Mouse (Mus musculus): Measurements from ENCODE around the gene Otud3. TPM values are rescaled to one million over a fixed set of nuclear protein-coding genes. Genes with fewer than 3 reads are reported as not detected.

The Otud3 gene
- polyA plus RNA-seq (2015; fragmentation: Nextera tagmentation; extraction: Ambion mirVana) = 0.96 and 1.1 TPM in 2 replicates

- Histone ChIP-seq H3K9me3 (replicated peaks; ENCODE audit: control insufficient read depth, low read length) (no peaks in the 10 kb centered on the region; the same call in 1 of the 2 replicates), H3K27ac (ENCODE audit: low read length) (no peak within 1 kb of the TSS), H3K4me1 (ENCODE audit: control insufficient read depth, low read depth, low read length) (peaks cover 6% of the 10 kb centered on the region), H3K4me2 (ENCODE audit: low read depth, low read length) (peak within 1 kb of the TSS; percentile 97), H3K36me3 (ENCODE audit: control insufficient read depth, insufficient read depth) (no peaks in the 10 kb centered on the region), H3K4me3 (ENCODE audit: low read depth, low read length) (peak within 1 kb of the TSS; percentile 79), H3K9ac (ENCODE audit: low read depth, low read length) (peak within 1 kb of the TSS; percentile 80), H3K27me3 (ENCODE audit: control insufficient read depth, insufficient read depth, low read depth, low read length) (no peaks in the 10 kb centered on the region)
- under 1% methylated on average over 39 of the region's 39 CpGs for WGBS (ENCODE audit: insufficient replicate concordance)
- peak; percentile 90 for ATAC-seq (ENCODE audit: low read depth)
These were observed at the start of gene Otud3 for GRCm38 (mm10) chr4:138913797-138914196. Gene Otud3 (minus strand): TSS chr4:138913945.

- Histone ChIP-seq H3K4me1 (ENCODE audit: control insufficient read depth, low read depth, low read length) (peaks cover under 1% of the 10 kb centered on the region; the same call in 1 of the 2 replicates), H3K27ac (ENCODE audit: low read length) (no peak overlapping the region), H3K4me2 (ENCODE audit: low read depth, low read length) (no peak overlapping the region), H3K27me3 (ENCODE audit: control insufficient read depth, insufficient read depth, low read depth, low read length) (no peaks in the 10 kb centered on the region; the same call in 1 of the 2 replicates), H3K36me3 (ENCODE audit: control insufficient read depth, insufficient read depth) (no peaks in the 10 kb centered on the region), H3K9ac (ENCODE audit: low read depth, low read length) (no peak overlapping the region), H3K9me3 (replicated peaks; ENCODE audit: control insufficient read depth, low read length) (no peaks in the 10 kb centered on the region), H3K4me3 (ENCODE audit: low read depth, low read length) (no peak overlapping the region)
- no peak for ATAC-seq (ENCODE audit: low read depth)
- 55% methylated on average over 5 of the region's 5 CpGs for WGBS (ENCODE audit: insufficient replicate concordance)
These were observed 49.0 kb upstream of the Otud3 start for GRCm38 (mm10) chr4:138962719-138963118.

DNA sequence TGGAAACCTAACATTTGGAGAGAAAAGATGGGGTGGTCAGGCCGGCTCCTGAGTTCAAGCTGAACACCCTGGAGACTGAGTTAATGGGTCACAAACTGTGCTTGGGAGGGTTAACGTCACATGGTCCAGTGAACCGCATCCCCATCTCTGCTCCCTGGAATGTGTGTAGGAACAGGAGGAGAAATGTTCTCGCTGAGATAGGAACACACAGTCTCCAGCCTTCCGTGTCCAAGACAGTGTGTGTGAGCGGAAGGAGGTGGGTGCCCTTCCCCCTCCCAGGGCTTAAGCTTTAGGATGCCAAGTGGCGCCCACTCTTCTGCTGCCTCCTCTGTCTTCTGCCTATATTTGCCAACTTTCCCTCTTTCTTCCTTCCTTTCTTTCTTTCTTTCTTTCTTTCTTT lies 46.2 kb upstream of the Otud3 start:
- no peaks in the 10 kb centered on the region for H3K9me3 ChIP-seq (replicated peaks; ENCODE audit: control insufficient read depth, low read length)
- no peaks in the 10 kb centered on the region for H3K4me1 ChIP-seq (ENCODE audit: control insufficient read depth, low read depth, low read length)
- no peak overlapping the region for H3K4me2 ChIP-seq (ENCODE audit: low read depth, low read length)
- no peak overlapping the region for H3K27ac ChIP-seq (ENCODE audit: low read length)
- H3K27me3 ChIP-seq (ENCODE audit: control insufficient read depth, insufficient read depth, low read depth, low read length) = no peaks in the 10 kb centered on the region; the same call in 1 of the 2 replicates
- no peak for ATAC-seq (ENCODE audit: low read depth)
- H3K9ac ChIP-seq (ENCODE audit: low read depth, low read length) = no peak overlapping the region
- H3K36me3 ChIP-seq (ENCODE audit: control insufficient read depth, insufficient read depth) = no peaks in the 10 kb centered on the region
- no peak overlapping the region for H3K4me3 ChIP-seq (ENCODE audit: low read depth, low read length)
- 59% methylated on average over 7 of the region's 7 CpGs for WGBS (ENCODE audit: insufficient replicate concordance)

GRCm38 (mm10) chr4:138959120-138959519 lies 45.4 kb upstream of the Otud3 start:
- ATAC-seq (ENCODE audit: low read depth) = no peak
- 71% methylated on average over 15 of the region's 15 CpGs for WGBS (ENCODE audit: insufficient replicate concordance)
- no peaks in the 10 kb centered on the region for H3K36me3 ChIP-seq (ENCODE audit: control insufficient read depth, insufficient read depth)

DNA sequence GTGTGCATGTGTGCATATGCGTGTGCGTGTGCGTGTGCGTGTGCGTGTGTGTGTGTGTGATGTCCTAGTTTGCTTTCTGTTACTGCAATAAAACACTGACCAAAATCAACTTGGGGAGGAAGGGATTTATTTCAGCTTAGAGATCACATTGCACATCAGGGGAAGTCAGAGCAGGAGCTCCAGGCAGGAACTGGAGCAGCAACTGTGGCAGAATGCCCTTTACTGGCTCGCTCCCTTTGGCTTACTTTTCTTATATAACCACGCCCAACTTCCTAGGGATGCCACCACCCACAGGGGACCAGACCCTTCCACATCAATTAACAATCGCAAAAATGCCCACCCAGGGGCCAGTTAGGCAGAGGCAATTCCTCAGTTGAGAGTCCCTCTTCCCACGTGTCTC lies 44.9 kb upstream of the Otud3 start:
- Histone ChIP-seq H3K4me1 (ENCODE audit: control insufficient read depth, low read depth, low read length) (no peaks in the 10 kb centered on the region), H3K36me3 (ENCODE audit: control insufficient read depth, insufficient read depth) (no peaks in the 10 kb centered on the region), H3K27me3 (ENCODE audit: control insufficient read depth, insufficient read depth, low read depth, low read length) (no peaks in the 10 kb centered on the region; the same call in 1 of the 2 replicates), H3K9me3 (replicated peaks; ENCODE audit: control insufficient read depth, low read length) (no peaks in the 10 kb centered on the region), H3K4me3 (ENCODE audit: low read depth, low read length) (no peak overlapping the region), H3K9ac (ENCODE audit: low read depth, low read length) (no peak overlapping the region), H3K4me2 (ENCODE audit: low read depth, low read length) (no peak overlapping the region), H3K27ac (ENCODE audit: low read length) (no peak overlapping the region)
- 71% methylated on average over 9 of the region's 9 CpGs for WGBS (ENCODE audit: insufficient replicate concordance)
- ATAC-seq (ENCODE audit: low read depth) = no peak

More at GRCm38 (mm10) chr4:138959120-138959519, 45.4 kb upstream of the Otud3 start:
- Histone ChIP-seq H3K4me2 (ENCODE audit: low read depth, low read length) (no peak overlapping the region), H3K9me3 (replicated peaks; ENCODE audit: control insufficient read depth, low read length) (no peaks in the 10 kb centered on the region), H3K4me3 (ENCODE audit: low read depth, low read length) (no peak overlapping the region), H3K9ac (ENCODE audit: low read depth, low read length) (no peak overlapping the region), H3K27me3 (ENCODE audit: control insufficient read depth, insufficient read depth, low read depth, low read length) (no peaks in the 10 kb centered on the region; the same call in 1 of the 2 replicates), H3K27ac (ENCODE audit: low read length) (no peak overlapping the region), H3K4me1 (ENCODE audit: control insufficient read depth, low read depth, low read length) (no peaks in the 10 kb centered on the region)

GRCm38 (mm10) chr4:138948257-138948656 lies 34.5 kb upstream of the Otud3 start:
- H3K4me3 ChIP-seq (ENCODE audit: low read depth, low read length) = no peak overlapping the region
- H3K4me1 ChIP-seq (ENCODE audit: control insufficient read depth, low read depth, low read length) = no peaks in the 10 kb centered on the region; the same call in 1 of the 2 replicates
- H3K9ac ChIP-seq (ENCODE audit: low read depth, low read length) = no peak overlapping the region
- H3K4me2 ChIP-seq (ENCODE audit: low read depth, low read length) = no peak overlapping the region
- no peak overlapping the region for H3K27ac ChIP-seq (ENCODE audit: low read length)
- no peaks in the 10 kb centered on the region for H3K9me3 ChIP-seq (replicated peaks; ENCODE audit: control insufficient read depth, low read length)
- H3K36me3 ChIP-seq (ENCODE audit: control insufficient read depth, insufficient read depth) = no peaks in the 10 kb centered on the region
- H3K27me3 ChIP-seq (ENCODE audit: control insufficient read depth, insufficient read depth, low read depth, low read length) = no peaks in the 10 kb centered on the region
- 64% methylated on average over 2 of the region's 2 CpGs for WGBS (ENCODE audit: insufficient replicate concordance)
- no peak for ATAC-seq (ENCODE audit: low read depth)

GRCm38 (mm10) chr4:138943730-138944129 lies 30.0 kb upstream of the Otud3 start:
- Histone ChIP-seq H3K36me3 (ENCODE audit: control insufficient read depth, insufficient read depth) (no peaks in the 10 kb centered on the region), H3K4me1 (ENCODE audit: control insufficient read depth, low read depth, low read length) (no peaks in the 10 kb centered on the region; the same call in 1 of the 2 replicates), H3K9me3 (replicated peaks; ENCODE audit: control insufficient read depth, low read length) (no peaks in the 10 kb centered on the region), H3K9ac (ENCODE audit: low read depth, low read length) (no peak overlapping the region), H3K4me2 (ENCODE audit: low read depth, low read length) (peak overlapping the region; percentile 38), H3K27me3 (ENCODE audit: control insufficient read depth, insufficient read depth, low read depth, low read length) (no peaks in the 10 kb centered on the region), H3K27ac (ENCODE audit: low read length) (no peak overlapping the region), H3K4me3 (ENCODE audit: low read depth, low read length) (peak overlapping the region; percentile 52)
- 10% methylated on average over 15 of the region's 15 CpGs for WGBS (ENCODE audit: insufficient replicate concordance)
- ATAC-seq (ENCODE audit: low read depth) = peak; percentile 67

- H3K4me1 ChIP-seq (ENCODE audit: control insufficient read depth, low read depth, low read length) = no peaks in the 10 kb centered on the region; the same call in 1 of the 2 replicates
- ATAC-seq (ENCODE audit: low read depth) = no peak
- H3K27me3 ChIP-seq (ENCODE audit: control insufficient read depth, insufficient read depth, low read depth, low read length) = no peaks in the 10 kb centered on the region
- no peak overlapping the region for H3K4me2 ChIP-seq (ENCODE audit: low read depth, low read length)
- no peak overlapping the region for H3K4me3 ChIP-seq (ENCODE audit: low read depth, low read length)
- no peaks in the 10 kb centered on the region for H3K9me3 ChIP-seq (replicated peaks; ENCODE audit: control insufficient read depth, low read length)
- no peaks in the 10 kb centered on the region for H3K36me3 ChIP-seq (ENCODE audit: control insufficient read depth, insufficient read depth)
- no peak overlapping the region for H3K9ac ChIP-seq (ENCODE audit: low read depth, low read length)
- 53% methylated on average over 6 of the region's 6 CpGs for WGBS (ENCODE audit: insufficient replicate concordance)
- no peak overlapping the region for H3K27ac ChIP-seq (ENCODE audit: low read length)
These were observed 28.2 kb upstream of the Otud3 start for GRCm38 (mm10) chr4:138941966-138942365.

DNA sequence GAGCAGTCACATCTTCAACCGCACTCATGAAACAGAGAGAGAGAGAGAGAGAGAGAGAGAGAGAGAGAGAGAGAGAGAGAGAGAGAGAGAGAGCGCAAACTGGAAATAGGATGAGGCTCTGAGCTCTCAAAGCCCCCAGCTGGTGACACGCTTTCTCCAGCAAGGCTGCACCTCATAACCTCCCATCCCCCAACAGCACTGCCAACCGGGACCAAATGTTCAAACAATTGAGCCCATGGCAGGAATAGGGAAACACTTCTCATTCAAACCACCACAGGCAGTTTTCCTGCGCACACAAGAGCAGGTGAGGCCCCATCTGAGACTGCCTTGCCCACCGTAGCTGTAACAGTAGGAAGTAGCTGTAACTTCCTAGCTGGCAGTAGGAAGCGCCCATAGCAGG lies 27.7 kb upstream of the Otud3 start:
- ATAC-seq (ENCODE audit: low read depth) = no peak

More for the DNA sequence above, 27.7 kb upstream of the Otud3 start:
- Histone ChIP-seq H3K27me3 (ENCODE audit: control insufficient read depth, insufficient read depth, low read depth, low read length) (no peaks in the 10 kb centered on the region), H3K27ac (ENCODE audit: low read length) (no peak overlapping the region), H3K4me2 (ENCODE audit: low read depth, low read length) (no peak overlapping the region), H3K4me1 (ENCODE audit: control insufficient read depth, low read depth, low read length) (no peaks in the 10 kb centered on the region; the same call in 1 of the 2 replicates), H3K9me3 (replicated peaks; ENCODE audit: control insufficient read depth, low read length) (no peaks in the 10 kb centered on the region; the same call in 1 of the 2 replicates), H3K36me3 (ENCODE audit: control insufficient read depth, insufficient read depth) (no peaks in the 10 kb centered on the region), H3K9ac (ENCODE audit: low read depth, low read length) (no peak overlapping the region), H3K4me3 (ENCODE audit: low read depth, low read length) (no peak overlapping the region)
- WGBS (ENCODE audit: insufficient replicate concordance) = 41% methylated on average over 7 of the region's 7 CpGs

Data from liver, embryonic 16.5 days (tissue).